Mouse (Mus musculus) heart, embryonic 14.5 days (tissue): ENCODE results near the gene Trat1. TPM values are rescaled to one million over a fixed set of nuclear protein-coding genes. Genes with fewer than 3 reads are reported as not detected.

Experiments used
- ATAC-seq: fragments of 200-750 bp; cut with Nextera tagmentation; 2 replicates; pipeline ENCODE4 v1.8.0; 2017; ENCODE audit warnings: low read depth, moderate TSS enrichment; ENCODE audit not compliant: insufficient number of reproducible peaks, insufficient read depth, low FRiP score
- H3K27ac ChIP-seq, 2 experiments: fragments of 200-500 bp in 1 of 2; fragments of 300-500 bp in 1 of 2; sonication (generic) in 1 of 2; replicated peaks in 1 of 2; 2 replicates each; pipeline ENCODE4 v1.5.1; 2012 to 2014; ENCODE audit warnings: low read depth in 2 of 2, low read length in 2 of 2, control low read depth in 1 of 2, mild to moderate bottlenecking in 1 of 2, mixed read lengths in 1 of 2; ENCODE audit not compliant: control insufficient read depth in 1 of 2, insufficient read depth in 1 of 2
- H3K27me3 ChIP-seq: fragments of 300-500 bp; sonication (generic); 2 replicates; pipeline ENCODE4 v1.6.1; 2014; ENCODE audit warnings: mild to moderate bottlenecking, low read length, control low read depth; ENCODE audit not compliant: control insufficient read depth, insufficient read depth
- H3K36me3 ChIP-seq: fragments of 300-500 bp; sonication (generic); 2 replicates; pipeline ENCODE4 v1.6.1; 2014; ENCODE audit warnings: mild to moderate bottlenecking, control low read depth, low read length, mixed read lengths; ENCODE audit not compliant: control insufficient read depth, insufficient read depth
- H3K4me1 ChIP-seq, 2 experiments: fragments of 200-500 bp in 1 of 2; fragments of 300-500 bp in 1 of 2; sonication (generic) in 1 of 2; 2 replicates each; pipeline ENCODE4 v1.6.1; 2012 to 2014; ENCODE audit warnings: low read length in 2 of 2, control low read depth in 1 of 2, mixed read lengths in 1 of 2; ENCODE audit not compliant: control insufficient read depth in 2 of 2, insufficient read depth in 2 of 2
- H3K4me2 ChIP-seq: fragments of 300-500 bp; sonication (generic); 2 replicates; pipeline ENCODE4 v1.6.1; 2014; ENCODE audit warnings: mild to moderate bottlenecking, low read length
- H3K4me3 ChIP-seq, 2 experiments: fragments of 200-500 bp in 1 of 2; fragments of 300-500 bp in 1 of 2; sonication (generic) in 1 of 2; 2 replicates each; pipeline ENCODE4 v1.5.1; 2012 to 2014; ENCODE audit warnings: low read length in 2 of 2, mild to moderate bottlenecking in 2 of 2, control low read depth in 1 of 2, low read depth in 1 of 2, moderate library complexity in 1 of 2; ENCODE audit not compliant: control insufficient read depth in 1 of 2, insufficient read depth in 1 of 2
- H3K9ac ChIP-seq: fragments of 300-500 bp; sonication (generic); 2 replicates; pipeline ENCODE4 v1.6.1; 2014; ENCODE audit warnings: mild to moderate bottlenecking, low read length
- H3K9me3 ChIP-seq: fragments of 300-500 bp; sonication (generic); 2 replicates; pipeline ENCODE4 v1.6.1; 2016; ENCODE audit warnings: low read length, control low read depth; ENCODE audit not compliant: control insufficient read depth
- WGBS: fragments of 180-500 bp; shearing (Covaris S2); extraction: QIAGEN DNeasy Blood & Tissue Kit; methylation state at CpG from one replicate; pipeline ENCODE4 v1.1.7; 2014; 5-methylcytosine and 5-hydroxymethylcytosine counted together
- polyA plus RNA-seq: library from polyadenylated mRNA; unstranded; fragments of >200 nt; fragmentation: Nextera tagmentation; extraction: Ambion mirVana; gene quantifications from 2 replicates; pipeline ENCODE4 v1.2.1, GENCODE M21; 2014

Trat1 gene
- polyA plus RNA-seq, 1 experiment from 2014 or later = not detected

DNA sequence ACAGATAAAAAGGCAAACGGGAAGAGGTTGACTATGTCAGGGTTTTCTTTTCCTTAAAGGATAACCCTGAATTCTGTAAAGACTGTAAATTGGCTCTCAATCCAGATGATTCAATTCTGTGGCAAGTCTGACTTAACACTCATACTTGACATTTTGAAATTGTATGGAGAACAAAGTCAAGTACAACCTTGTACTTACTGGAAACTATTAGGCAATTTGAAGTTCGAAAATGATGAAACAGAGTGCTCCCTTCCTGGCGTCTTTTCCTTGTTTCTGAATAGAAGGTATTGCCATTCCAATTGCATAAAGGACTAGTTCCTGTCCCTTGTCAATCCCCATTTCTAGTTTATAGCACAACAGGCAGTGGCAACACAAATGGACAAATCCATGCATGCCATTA, 27.6 kb upstream of the Trat1 start:
- Histone ChIP-seq H3K27me3 (no peaks in the 10 kb centered on the region), H3K4me3 (no peak overlapping the region), H3K9me3 (no peaks in the 10 kb centered on the region), H3K4me2 (no peak overlapping the region), H3K4me1 (no peaks in the 10 kb centered on the region), H3K9ac (no peak overlapping the region), H3K27ac (no peak overlapping the region), H3K36me3 (no peaks in the 10 kb centered on the region)
- 85% methylated on average over 3 of the region's 3 CpGs for WGBS
- no peak for ATAC-seq

DNA sequence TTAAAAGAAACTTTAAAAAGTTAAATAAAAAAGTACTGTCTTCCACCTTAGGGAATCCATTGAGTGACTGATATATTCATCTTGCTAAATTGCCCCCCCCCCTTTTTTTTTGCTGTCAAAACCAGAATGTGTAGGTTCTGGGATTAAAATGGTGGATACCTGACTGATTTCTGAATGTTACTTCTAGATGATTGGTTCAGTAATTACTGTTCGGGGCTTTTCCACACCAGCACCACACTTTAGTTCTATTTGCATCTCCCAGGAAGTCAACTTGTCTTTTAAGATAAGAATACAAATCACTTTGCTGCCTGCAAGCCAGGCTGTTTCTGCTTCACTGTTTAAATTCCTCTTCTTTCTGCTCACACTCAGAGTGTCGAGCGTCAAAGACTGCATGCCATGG, 26.5 kb upstream of the Trat1 start:
- Histone ChIP-seq H3K4me3 (no peak overlapping the region), H3K36me3 (no peaks in the 10 kb centered on the region), H3K9me3 (no peaks in the 10 kb centered on the region), H3K9ac (no peak overlapping the region), H3K27ac (no peak overlapping the region), H3K27me3 (no peaks in the 10 kb centered on the region), H3K4me1 (no peaks in the 10 kb centered on the region), H3K4me2 (no peak overlapping the region)
- whole genome bisulfite sequencing = 19% methylated on average over 3 of the region's 3 CpGs
- no peak for ATAC-seq

- no peak for ATAC-seq
- WGBS = 71% methylated on average over 4 of the region's 4 CpGs
- no peaks in the 10 kb centered on the region for H3K36me3 ChIP-seq
- no peaks in the 10 kb centered on the region for H3K27me3 ChIP-seq
- H3K4me3 ChIP-seq = no peak overlapping the region
- no peak overlapping the region for H3K27ac ChIP-seq
- no peaks in the 10 kb centered on the region for H3K4me1 ChIP-seq
- H3K9ac ChIP-seq = no peak overlapping the region
- no peak overlapping the region for H3K4me2 ChIP-seq
- no peaks in the 10 kb centered on the region for H3K9me3 ChIP-seq
These were observed 16.9 kb upstream of the Trat1 start for GRCm38 (mm10) chr16:48788704-48789185.

- WGBS = 73% methylated on average over 3 of the region's 3 CpGs
- no peak for ATAC-seq
- Histone ChIP-seq H3K9me3 (no peaks in the 10 kb centered on the region), H3K4me3 (no peak overlapping the region), H3K4me2 (no peak overlapping the region), H3K27ac (no peak overlapping the region), H3K4me1 (no peaks in the 10 kb centered on the region), H3K36me3 (no peaks in the 10 kb centered on the region), H3K27me3 (no peaks in the 10 kb centered on the region), H3K9ac (no peak overlapping the region)
These were observed 14.4 kb upstream of the Trat1 start for GRCm38 (mm10) chr16:48786258-48786657.

DNA sequence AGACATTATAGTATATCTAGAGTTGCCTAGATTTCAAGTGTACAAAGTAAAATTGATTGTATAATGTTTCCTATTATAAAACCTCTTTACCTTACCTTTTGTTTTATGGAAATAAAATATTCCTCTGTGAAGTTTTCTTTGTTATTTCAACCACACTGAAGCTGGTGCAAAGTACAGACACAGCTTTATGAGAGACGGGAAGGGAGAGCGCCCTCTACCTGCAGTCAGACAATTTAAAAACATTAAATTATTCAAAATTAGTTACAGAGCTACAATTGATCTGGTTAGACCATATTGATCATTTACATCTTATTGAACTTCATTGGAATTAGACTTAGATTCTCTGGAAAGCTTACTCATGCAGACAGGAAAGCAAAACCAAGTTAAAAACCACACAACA, 5.4 kb upstream of the Trat1 start:
- WGBS = 50% methylated on average over 2 of the region's 2 CpGs
- Histone ChIP-seq H3K4me2 (no peak overlapping the region), H3K9ac (no peak overlapping the region), H3K4me3 (no peak overlapping the region), H3K9me3 (no peaks in the 10 kb centered on the region), H3K4me1 (no peaks in the 10 kb centered on the region), H3K27ac (no peak overlapping the region), H3K27me3 (no peaks in the 10 kb centered on the region), H3K36me3 (no peaks in the 10 kb centered on the region)
- no peak for ATAC-seq

GRCm38 (mm10) chr16:48769183-48769582, 2.6 kb downstream of the Trat1 start:
- no peak for ATAC-seq
- Histone ChIP-seq H3K4me2 (no peak overlapping the region), H3K27me3 (no peaks in the 10 kb centered on the region), H3K27ac (no peak overlapping the region), H3K9ac (no peak overlapping the region), H3K36me3 (no peaks in the 10 kb centered on the region), H3K4me3 (no peak overlapping the region), H3K4me1 (no peaks in the 10 kb centered on the region), H3K9me3 (no peaks in the 10 kb centered on the region)
- 89% methylated on average over 3 of the region's 3 CpGs for WGBS

GRCm38 (mm10) chr16:48760643-48761481, 11.0 kb downstream of the Trat1 start:
- no peak overlapping the region for H3K4me2 ChIP-seq
- H3K9me3 ChIP-seq = no peaks in the 10 kb centered on the region
- no peaks in the 10 kb centered on the region for H3K36me3 ChIP-seq
- H3K27ac ChIP-seq = no peak overlapping the region
- WGBS = 54% methylated on average over 17 of the region's 17 CpGs
- no peak for ATAC-seq
- no peak overlapping the region for H3K4me3 ChIP-seq
- peaks cover 4 to 9% of the 10 kb centered on the region in 2 experiments for H3K4me1 ChIP-seq
- no peaks in the 10 kb centered on the region for H3K27me3 ChIP-seq
- H3K9ac ChIP-seq = no peak overlapping the region
